Mouse (Mus musculus) thymus, adult 2 months (tissue): ENCODE results near the gene Sh3rf1. TPM values are rescaled to one million over a fixed set of nuclear protein-coding genes. Genes with fewer than 3 reads are reported as not detected.

Source experiments
- DNase-seq: peaks from one replicate; pipeline ENCODE4 v3.0.0; 2021
- H3K27ac ChIP-seq: fragments of 200-500 bp; 2 replicates; pipeline ENCODE4 v1.5.1; 2012; ENCODE audit warnings: low read length, control low read depth; ENCODE audit not compliant: control insufficient read depth, insufficient read depth
- H3K27me3 ChIP-seq: fragments of 200-500 bp; 2 replicates; pipeline ENCODE4 v1.6.1; 2012; ENCODE audit warnings: mild to moderate bottlenecking, low read length, moderate library complexity, mixed read lengths; ENCODE audit not compliant: control insufficient read depth, insufficient read depth
- H3K36me3 ChIP-seq: fragments of 200-500 bp; 2 replicates; pipeline ENCODE4 v1.6.1; 2012; ENCODE audit warnings: mild to moderate bottlenecking, low read length, moderate library complexity; ENCODE audit not compliant: control insufficient read depth, insufficient read depth
- H3K4me1 ChIP-seq: fragments of 200-500 bp; replicated peaks from 2 replicates; pipeline ENCODE4 v1.6.1; 2012; ENCODE audit warnings: low read length; ENCODE audit not compliant: control insufficient read depth, insufficient read depth
- H3K4me3 ChIP-seq: fragments of 200-500 bp; 2 replicates; pipeline ENCODE4 v1.5.1; 2012; ENCODE audit warnings: mild to moderate bottlenecking, low read length, control low read depth, moderate library complexity; ENCODE audit not compliant: control insufficient read depth, insufficient read depth
- CTCF ChIP-seq: fragments of 200-500 bp; IDR thresholded peaks from 2 replicates; pipeline ENCODE4 v1.5.1; 2012; ENCODE audit warnings: mild to moderate bottlenecking, control low read depth, low read length, moderate library complexity, borderline replicate concordance; ENCODE audit not compliant: control insufficient read depth, poor library complexity, insufficient read depth; ENCODE audit errors: extremely low read depth
- POLR2A ChIP-seq: fragments of 200-500 bp; IDR thresholded peaks from 2 replicates; pipeline ENCODE4 v1.6.1; 2012; ENCODE audit warnings: mild to moderate bottlenecking, low read length, control low read depth, moderate library complexity; ENCODE audit not compliant: control insufficient read depth, poor library complexity, insufficient read depth; ENCODE audit errors: extremely low read depth
- WGBS: fragments of 180-500 bp; shearing (Covaris S2); methylation state at CpG from one replicate; pipeline ENCODE4 v1.1.7; 2018; 5-methylcytosine and 5-hydroxymethylcytosine counted together
- polyA plus RNA-seq: library from polyadenylated mRNA; depleted of rRNA; stranded (reverse); fragments of >200 nt; gene quantifications from 2 replicates; pipeline ENCODE4 v1.2.3, GENCODE M21; 2012

Sh3rf1 gene
- polyA plus RNA-seq, 1 experiment = 7.6 TPM

GRCm38 (mm10) chr8:61342473-61343026 is 118.9 kb downstream of the Sh3rf1 start:
- no peak overlapping the region for H3K27ac ChIP-seq
- 94% methylated on average over 7 of the region's 7 CpGs for WGBS

GRCm38 (mm10) chr8:61344435-61344834 is 120.8 kb downstream of the Sh3rf1 start:
- TF ChIP-seq POLR2A (no peak), CTCF (no peak)
- no peak overlapping the region for H3K4me3 ChIP-seq
- H3K36me3 ChIP-seq = no peaks in the 10 kb centered on the region
- no peak overlapping the region for H3K27ac ChIP-seq
- H3K27me3 ChIP-seq = no peaks in the 10 kb centered on the region
- DNase-seq = no peak
- H3K4me1 ChIP-seq = no peaks in the 10 kb centered on the region; the same call in 1 of the 2 replicates
- 99% methylated on average over 2 of the region's 2 CpGs for WGBS

More at GRCm38 (mm10) chr8:61342473-61343026, 118.9 kb downstream of the Sh3rf1 start:
- Histone ChIP-seq H3K27me3 (no peaks in the 10 kb centered on the region), H3K4me3 (no peak overlapping the region), H3K4me1 (no peaks in the 10 kb centered on the region), H3K36me3 (no peaks in the 10 kb centered on the region)
- DNase-seq = no peak
- no peak for TF ChIP-seq CTCF
- TF ChIP-seq POLR2A = no peak

- no peak for TF ChIP-seq CTCF
- TF ChIP-seq POLR2A = no peak
- whole genome bisulfite sequencing = 96% methylated on average over 6 of the region's 6 CpGs
- Histone ChIP-seq H3K4me3 (no peak overlapping the region), H3K4me1 (no peaks in the 10 kb centered on the region; the same call in none of the 2 replicates), H3K36me3 (no peaks in the 10 kb centered on the region; the same call in 1 of the 2 replicates), H3K27ac (no peak overlapping the region), H3K27me3 (no peaks in the 10 kb centered on the region)
- DNase-seq = no peak
Measured at GRCm38 (mm10) chr8:61346941-61347340, 123.3 kb downstream of the Sh3rf1 start.

GRCm38 (mm10) chr8:61347526-61347925 is 123.9 kb downstream of the Sh3rf1 start:
- TF ChIP-seq POLR2A = no peak
- TF ChIP-seq CTCF = no peak
- Histone ChIP-seq H3K36me3 (no peaks in the 10 kb centered on the region; the same call in 1 of the 2 replicates), H3K27ac (no peak overlapping the region), H3K4me3 (no peak overlapping the region), H3K27me3 (no peaks in the 10 kb centered on the region), H3K4me1 (no peaks in the 10 kb centered on the region; the same call in none of the 2 replicates)
- DNase-seq = no peak
- 76% methylated on average over 6 of the region's 6 CpGs for WGBS

GRCm38 (mm10) chr8:61348029-61348428 is 124.4 kb downstream of the Sh3rf1 start:
- H3K27me3 ChIP-seq = no peaks in the 10 kb centered on the region

GRCm38 (mm10) chr8:61348518-61348917 is 124.8 kb downstream of the Sh3rf1 start:
- no peaks in the 10 kb centered on the region; the same call in none of the 2 replicates for H3K4me1 ChIP-seq
- no peak overlapping the region for H3K4me3 ChIP-seq
- DNase-seq = no peak
- no peak for TF ChIP-seq POLR2A
- no peak for TF ChIP-seq CTCF
- no peaks in the 10 kb centered on the region; the same call in 1 of the 2 replicates for H3K36me3 ChIP-seq
- H3K27me3 ChIP-seq = no peaks in the 10 kb centered on the region
- no peak overlapping the region for H3K27ac ChIP-seq
- 78% methylated on average over 8 of the region's 8 CpGs for WGBS

More at GRCm38 (mm10) chr8:61348029-61348428, 124.4 kb downstream of the Sh3rf1 start:
- H3K4me1 ChIP-seq = no peaks in the 10 kb centered on the region; the same call in none of the 2 replicates
- WGBS = 94% methylated on average over 5 of the region's 5 CpGs
- H3K27ac ChIP-seq = no peak overlapping the region
- no peak overlapping the region for H3K4me3 ChIP-seq
- no peak for DNase-seq
- TF ChIP-seq POLR2A (no peak), CTCF (no peak)
- H3K36me3 ChIP-seq = no peaks in the 10 kb centered on the region; the same call in 1 of the 2 replicates
